Mouse (Mus musculus): ENCODE measurements at regions not wholly inside any gene's neighbourhood (a gene's known extent, or its start where the extent isn't known, plus 50 kb on each side); places are given as distances from the start of the nearest gene placed in this dataset.
A peak's percentile ranks its signal among the peaks of the same experiment; 100 is the strongest.

DNA sequence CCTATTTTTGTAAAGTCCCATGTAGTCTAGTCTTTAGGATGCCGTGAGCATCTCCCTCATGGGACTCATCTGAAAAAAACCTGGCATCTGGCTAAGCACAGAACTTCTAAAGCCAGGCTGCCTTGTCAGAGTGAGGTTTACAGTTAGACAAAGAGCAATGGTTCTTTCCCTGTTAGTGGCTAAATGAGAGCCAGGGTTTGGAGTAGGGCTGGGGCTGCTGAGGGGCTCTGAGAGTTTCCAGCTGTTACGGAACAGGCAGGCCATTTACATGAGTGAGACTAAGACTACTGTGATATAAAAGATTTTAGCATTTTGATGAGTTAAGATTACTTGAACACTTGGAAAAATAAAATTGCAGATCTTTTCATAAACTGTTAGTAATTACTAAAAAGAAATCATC is 352.2 kb upstream of the Nudt12 start:
- Histone ChIP-seq H3K36me3 (ENCODE audit: control insufficient read depth, insufficient read depth, low read length) (no peaks in the 10 kb centered on the region), H3K4me2 (ENCODE audit: low read length) (no peak overlapping the region), H3K27me3 (ENCODE audit: control insufficient read depth, insufficient read depth, low read depth, low read length) (no peaks in the 10 kb centered on the region), H3K4me3 (ENCODE audit: low read depth, low read length) (no peak overlapping the region), H3K27ac (ENCODE audit: low read length) (no peak overlapping the region), H3K9ac (ENCODE audit: low read depth, low read length) (no peak overlapping the region), H3K9me3 (replicated peaks; ENCODE audit: control insufficient read depth, low read length, poor library complexity, severe bottlenecking) (no peaks in the 10 kb centered on the region), H3K4me1 (ENCODE audit: control insufficient read depth, insufficient read depth, low read length) (no peaks in the 10 kb centered on the region)
- ATAC-seq = no peak
- WGBS = 56% methylated on average over 2 of the region's 2 CpGs

DNA sequence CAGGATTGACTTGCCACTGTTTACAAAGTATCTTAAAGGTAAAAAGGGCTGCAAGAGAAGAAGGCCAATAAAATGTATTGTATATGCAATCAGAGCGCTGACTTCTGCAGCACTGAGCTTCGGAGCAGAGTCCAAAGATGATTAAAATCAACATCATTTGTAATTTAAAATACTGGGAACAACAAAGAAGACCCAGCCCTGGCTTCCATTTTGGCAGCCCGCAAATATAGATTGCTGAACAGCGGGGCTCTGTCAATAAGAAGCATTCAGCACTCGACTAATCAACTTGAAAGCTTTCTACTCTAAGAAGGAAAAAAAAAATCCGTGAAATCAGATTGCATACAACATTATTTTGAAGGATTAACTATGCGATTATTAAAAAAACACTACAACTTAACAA is 348.9 kb upstream of the Nudt12 start:
- Histone ChIP-seq H3K9me3 (replicated peaks; ENCODE audit: control insufficient read depth, low read length, poor library complexity, severe bottlenecking) (no peaks in the 10 kb centered on the region), H3K4me3 (ENCODE audit: low read depth, low read length) (no peak overlapping the region), H3K9ac (ENCODE audit: low read depth, low read length) (no peak overlapping the region), H3K27ac (ENCODE audit: low read length) (no peak overlapping the region), H3K4me2 (ENCODE audit: low read length) (peak overlapping the region; percentile 38), H3K4me1 (ENCODE audit: control insufficient read depth, insufficient read depth, low read length) (no peaks in the 10 kb centered on the region), H3K36me3 (ENCODE audit: control insufficient read depth, insufficient read depth, low read length) (no peaks in the 10 kb centered on the region), H3K27me3 (ENCODE audit: control insufficient read depth, insufficient read depth, low read depth, low read length) (no peaks in the 10 kb centered on the region)
- ATAC-seq = no peak
- 14% methylated on average over 7 of the region's 7 CpGs for WGBS

DNA sequence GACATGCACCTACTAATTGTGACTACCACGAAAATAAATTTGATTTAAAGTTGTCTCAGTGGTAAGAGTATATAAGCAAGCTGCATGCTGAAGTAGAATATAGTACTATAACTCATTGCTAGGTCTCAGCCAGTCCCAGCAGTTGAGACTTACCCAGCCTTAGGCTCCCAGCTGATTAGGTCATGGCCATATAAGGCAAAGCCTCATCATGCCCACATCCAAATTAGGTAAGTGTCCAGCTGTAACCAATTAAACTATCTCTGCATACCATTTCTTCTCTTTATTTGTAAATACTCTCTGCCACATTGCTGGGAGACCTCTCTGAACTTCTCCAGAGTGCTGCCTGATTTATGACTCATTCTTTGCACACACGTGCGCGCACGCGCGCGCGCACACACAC is 347.9 kb upstream of the Nudt12 start:
- 92% methylated on average over 9 of the region's 9 CpGs for WGBS
- H3K9ac ChIP-seq (ENCODE audit: low read depth, low read length) = no peak overlapping the region
- no peaks in the 10 kb centered on the region for H3K9me3 ChIP-seq (replicated peaks; ENCODE audit: control insufficient read depth, low read length, poor library complexity, severe bottlenecking)
- no peak for ATAC-seq
- no peaks in the 10 kb centered on the region for H3K4me1 ChIP-seq (ENCODE audit: control insufficient read depth, insufficient read depth, low read length)
- no peaks in the 10 kb centered on the region for H3K36me3 ChIP-seq (ENCODE audit: control insufficient read depth, insufficient read depth, low read length)
- H3K4me3 ChIP-seq (ENCODE audit: low read depth, low read length) = no peak overlapping the region
- no peaks in the 10 kb centered on the region for H3K27me3 ChIP-seq (ENCODE audit: control insufficient read depth, insufficient read depth, low read depth, low read length)
- no peak overlapping the region for H3K27ac ChIP-seq (ENCODE audit: low read length)
- H3K4me2 ChIP-seq (ENCODE audit: low read length) = no peak overlapping the region

DNA sequence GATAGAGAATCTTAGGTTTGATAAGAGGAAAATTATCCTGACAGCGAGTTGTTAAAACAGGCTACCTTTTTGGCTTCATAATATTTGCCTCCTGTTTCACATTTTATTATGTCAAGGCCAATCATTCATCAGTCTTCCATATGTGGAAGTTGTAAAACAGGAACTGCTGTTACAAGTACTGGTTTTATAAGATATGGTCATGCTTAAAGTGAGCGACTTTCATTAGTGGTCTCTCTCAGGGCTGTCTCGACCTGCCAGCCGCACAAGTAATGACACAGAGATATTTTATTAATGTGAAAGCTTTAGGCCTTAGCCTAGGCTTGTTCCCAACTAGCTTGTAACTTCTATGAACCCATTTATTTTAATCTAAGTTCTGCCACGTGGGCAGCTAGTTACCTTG is 346.3 kb upstream of the Nudt12 start:
- WGBS = 88% methylated on average over 5 of the region's 5 CpGs
- H3K9me3 ChIP-seq (replicated peaks; ENCODE audit: control insufficient read depth, low read length, poor library complexity, severe bottlenecking) = no peaks in the 10 kb centered on the region
- H3K36me3 ChIP-seq (ENCODE audit: control insufficient read depth, insufficient read depth, low read length) = no peaks in the 10 kb centered on the region
- H3K27ac ChIP-seq (ENCODE audit: low read length) = no peak overlapping the region
- no peaks in the 10 kb centered on the region for H3K27me3 ChIP-seq (ENCODE audit: control insufficient read depth, insufficient read depth, low read depth, low read length)
- no peak overlapping the region for H3K9ac ChIP-seq (ENCODE audit: low read depth, low read length)
- H3K4me3 ChIP-seq (ENCODE audit: low read depth, low read length) = no peak overlapping the region
- no peaks in the 10 kb centered on the region for H3K4me1 ChIP-seq (ENCODE audit: control insufficient read depth, insufficient read depth, low read length)
- H3K4me2 ChIP-seq (ENCODE audit: low read length) = no peak overlapping the region
- no peak for ATAC-seq

- Histone ChIP-seq H3K27ac (ENCODE audit: low read length) (no peak overlapping the region), H3K4me3 (ENCODE audit: low read depth, low read length) (no peak overlapping the region), H3K4me1 (ENCODE audit: control insufficient read depth, insufficient read depth, low read length) (no peaks in the 10 kb centered on the region), H3K9me3 (replicated peaks; ENCODE audit: control insufficient read depth, low read length, poor library complexity, severe bottlenecking) (no peaks in the 10 kb centered on the region; the same call in 1 of the 2 replicates), H3K4me2 (ENCODE audit: low read length) (no peak overlapping the region), H3K27me3 (ENCODE audit: control insufficient read depth, insufficient read depth, low read depth, low read length) (no peaks in the 10 kb centered on the region), H3K9ac (ENCODE audit: low read depth, low read length) (no peak overlapping the region), H3K36me3 (ENCODE audit: control insufficient read depth, insufficient read depth, low read length) (no peaks in the 10 kb centered on the region)
- no peak for ATAC-seq
- WGBS = 88% methylated on average over 4 of the region's 4 CpGs
Observed at GRCm38 (mm10) chr17:59345526-59345925, 332.4 kb upstream of the Nudt12 start.

- H3K27ac ChIP-seq (ENCODE audit: low read length) = no peak overlapping the region
- WGBS = 93% methylated on average over 5 of the region's 5 CpGs
- no peak overlapping the region for H3K4me2 ChIP-seq (ENCODE audit: low read length)
- H3K27me3 ChIP-seq (ENCODE audit: control insufficient read depth, insufficient read depth, low read depth, low read length) = no peaks in the 10 kb centered on the region
- H3K9ac ChIP-seq (ENCODE audit: low read depth, low read length) = no peak overlapping the region
- H3K4me3 ChIP-seq (ENCODE audit: low read depth, low read length) = no peak overlapping the region
- H3K9me3 ChIP-seq (replicated peaks; ENCODE audit: control insufficient read depth, low read length, poor library complexity, severe bottlenecking) = no peaks in the 10 kb centered on the region
- no peaks in the 10 kb centered on the region for H3K36me3 ChIP-seq (ENCODE audit: control insufficient read depth, insufficient read depth, low read length)
- no peak for ATAC-seq
- H3K4me1 ChIP-seq (ENCODE audit: control insufficient read depth, insufficient read depth, low read length) = no peaks in the 10 kb centered on the region
Observed at GRCm38 (mm10) chr17:59297939-59298338, 284.8 kb upstream of the Nudt12 start.

- no peaks in the 10 kb centered on the region for H3K27me3 ChIP-seq (ENCODE audit: control insufficient read depth, insufficient read depth, low read depth, low read length)
- H3K9me3 ChIP-seq (replicated peaks; ENCODE audit: control insufficient read depth, low read length, poor library complexity, severe bottlenecking) = no peaks in the 10 kb centered on the region
- H3K36me3 ChIP-seq (ENCODE audit: control insufficient read depth, insufficient read depth, low read length) = no peaks in the 10 kb centered on the region
- no peak overlapping the region for H3K4me2 ChIP-seq (ENCODE audit: low read length)
- no peak overlapping the region for H3K27ac ChIP-seq (ENCODE audit: low read length)
- WGBS = 63% methylated on average over 3 of the region's 3 CpGs
- H3K9ac ChIP-seq (ENCODE audit: low read depth, low read length) = no peak overlapping the region
- peak; percentile 82 for ATAC-seq
- H3K4me1 ChIP-seq (ENCODE audit: control insufficient read depth, insufficient read depth, low read length) = no peaks in the 10 kb centered on the region
- H3K4me3 ChIP-seq (ENCODE audit: low read depth, low read length) = no peak overlapping the region
Observed at GRCm38 (mm10) chr17:59281364-59281763, 268.2 kb upstream of the Nudt12 start.

DNA sequence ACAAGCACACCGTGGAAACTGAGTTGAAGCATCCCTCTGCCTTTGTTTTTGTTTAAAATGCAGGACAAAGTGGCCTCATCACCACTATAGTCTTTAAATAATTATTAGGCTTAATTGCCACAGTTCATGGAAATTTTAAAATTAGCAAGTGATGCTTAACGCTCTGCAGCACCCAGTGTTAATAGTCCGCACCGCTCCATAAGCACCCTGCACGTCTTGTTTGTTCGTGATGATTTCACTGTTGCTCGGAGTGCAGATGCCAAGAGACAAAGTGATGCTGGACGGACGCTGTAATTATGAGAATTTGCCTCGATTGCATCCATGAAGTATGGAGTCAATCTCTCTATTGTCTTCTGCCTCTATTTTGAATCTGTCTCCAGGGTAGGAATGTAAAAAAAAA is 266.6 kb upstream of the Nudt12 start:
- H3K4me2 ChIP-seq (ENCODE audit: low read length) = no peak overlapping the region
- no peak for ATAC-seq

DNA sequence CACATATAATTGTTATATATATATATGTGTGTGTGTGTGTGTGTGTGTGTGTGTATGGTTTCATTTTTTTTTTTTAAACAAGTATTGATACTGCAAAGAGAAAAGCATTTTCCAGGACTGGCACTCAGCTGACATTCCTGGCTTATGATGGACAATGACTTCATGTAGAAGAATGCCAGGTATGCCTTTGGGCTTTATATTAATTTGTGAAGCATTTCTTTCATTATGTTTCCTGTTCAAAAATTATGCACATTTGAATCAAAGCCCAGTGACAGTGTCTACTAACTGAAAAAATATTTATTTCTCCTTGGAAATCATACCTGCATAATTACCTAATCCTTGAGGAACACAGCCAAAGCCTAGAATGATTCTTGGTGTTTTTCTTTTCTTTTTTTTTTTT is 256.4 kb upstream of the Nudt12 start:
- H3K4me3 ChIP-seq (ENCODE audit: low read depth, low read length) = no peak overlapping the region
- ATAC-seq = no peak

More for the DNA sequence above, 266.6 kb upstream of the Nudt12 start:
- no peak overlapping the region for H3K9ac ChIP-seq (ENCODE audit: low read depth, low read length)
- H3K36me3 ChIP-seq (ENCODE audit: control insufficient read depth, insufficient read depth, low read length) = no peaks in the 10 kb centered on the region
- H3K4me3 ChIP-seq (ENCODE audit: low read depth, low read length) = no peak overlapping the region
- H3K4me1 ChIP-seq (ENCODE audit: control insufficient read depth, insufficient read depth, low read length) = no peaks in the 10 kb centered on the region
- no peaks in the 10 kb centered on the region for H3K9me3 ChIP-seq (replicated peaks; ENCODE audit: control insufficient read depth, low read length, poor library complexity, severe bottlenecking)
- no peaks in the 10 kb centered on the region for H3K27me3 ChIP-seq (ENCODE audit: control insufficient read depth, insufficient read depth, low read depth, low read length)
- WGBS = 67% methylated on average over 10 of the region's 10 CpGs
- H3K27ac ChIP-seq (ENCODE audit: low read length) = no peak overlapping the region

DNA sequence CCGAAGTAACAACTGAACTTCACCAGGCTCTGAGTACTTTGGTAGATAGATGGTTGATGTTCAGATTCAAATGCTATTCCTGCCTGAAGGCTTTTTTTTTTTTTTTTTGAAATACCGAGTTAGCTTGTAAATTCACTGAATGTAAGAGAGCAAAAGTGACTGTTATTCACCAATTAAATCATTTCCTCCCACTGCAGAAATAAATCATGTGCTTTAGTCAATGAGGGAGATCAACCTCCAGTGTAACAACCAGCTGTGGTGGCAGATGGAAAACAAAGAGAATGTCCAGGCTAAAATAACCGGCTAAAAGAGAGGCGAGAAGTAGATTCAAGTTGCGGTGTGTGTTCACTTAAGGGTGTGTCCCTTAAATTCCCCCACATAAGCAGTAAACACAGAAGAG is 235.8 kb upstream of the Nudt12 start:
- no peak overlapping the region for H3K9ac ChIP-seq (ENCODE audit: low read depth, low read length)
- WGBS = 82% methylated on average over 5 of the region's 5 CpGs
- H3K4me3 ChIP-seq (ENCODE audit: low read depth, low read length) = no peak overlapping the region
- no peak overlapping the region for H3K4me2 ChIP-seq (ENCODE audit: low read length)
- H3K36me3 ChIP-seq (ENCODE audit: control insufficient read depth, insufficient read depth, low read length) = no peaks in the 10 kb centered on the region
- H3K27me3 ChIP-seq (ENCODE audit: control insufficient read depth, insufficient read depth, low read depth, low read length) = no peaks in the 10 kb centered on the region
- no peaks in the 10 kb centered on the region for H3K4me1 ChIP-seq (ENCODE audit: control insufficient read depth, insufficient read depth, low read length)
- H3K9me3 ChIP-seq (replicated peaks; ENCODE audit: control insufficient read depth, low read length, poor library complexity, severe bottlenecking) = no peaks in the 10 kb centered on the region
- no peak overlapping the region for H3K27ac ChIP-seq (ENCODE audit: low read length)
- ATAC-seq = no peak

More for the DNA sequence above, 256.4 kb upstream of the Nudt12 start:
- Histone ChIP-seq H3K9ac (ENCODE audit: low read depth, low read length) (no peak overlapping the region), H3K4me2 (ENCODE audit: low read length) (no peak overlapping the region), H3K36me3 (ENCODE audit: control insufficient read depth, insufficient read depth, low read length) (no peaks in the 10 kb centered on the region), H3K27me3 (ENCODE audit: control insufficient read depth, insufficient read depth, low read depth, low read length) (no peaks in the 10 kb centered on the region), H3K27ac (ENCODE audit: low read length) (no peak overlapping the region), H3K4me1 (ENCODE audit: control insufficient read depth, insufficient read depth, low read length) (no peaks in the 10 kb centered on the region), H3K9me3 (replicated peaks; ENCODE audit: control insufficient read depth, low read length, poor library complexity, severe bottlenecking) (no peaks in the 10 kb centered on the region)
